Mouse (Mus musculus): ENCODE data around the gene Cped1. TPM values are rescaled to one million over a fixed set of nuclear protein-coding genes. Genes with fewer than 3 reads are reported as not detected.

The Cped1 gene
- polyA plus RNA-seq, 1 experiment from 2014 or later, result 0.60 TPM

GRCm38 (mm10) chr6:22074232-22075083 is 88.7 kb downstream of the Cped1 start:
- H3K9ac ChIP-seq (replicated peaks; ENCODE audit: low read depth, low read length), result no peak overlapping the region
- no peak overlapping the region for H3K4me2 ChIP-seq (ENCODE audit: low read depth, low read length)
- no peak for ATAC-seq (ENCODE audit: low read depth)
- no peak overlapping the region for H3K27ac ChIP-seq (ENCODE audit: low read depth, low read length)
- no peaks in the 10 kb centered on the region for H3K4me1 ChIP-seq (ENCODE audit: control insufficient read depth, insufficient read depth, low read length)
- H3K9me3 ChIP-seq (ENCODE audit: control insufficient read depth, low read length), result no peaks in the 10 kb centered on the region
- 87% methylated on average over 5 of the region's 5 CpGs for WGBS
- H3K4me3 ChIP-seq (ENCODE audit: low read depth, low read length), result no peak overlapping the region
- H3K27me3 ChIP-seq (ENCODE audit: control insufficient read depth, insufficient read depth, low read length), result no peaks in the 10 kb centered on the region
- H3K36me3 ChIP-seq (ENCODE audit: control insufficient read depth, insufficient read depth, low read length), result no peaks in the 10 kb centered on the region

GRCm38 (mm10) chr6:22078686-22079264 is 93.1 kb downstream of the Cped1 start:
- no peak for ATAC-seq (ENCODE audit: low read depth)
- no peak overlapping the region for H3K9ac ChIP-seq (replicated peaks; ENCODE audit: low read depth, low read length)
- no peak overlapping the region for H3K27ac ChIP-seq (ENCODE audit: low read depth, low read length)
- H3K9me3 ChIP-seq (ENCODE audit: control insufficient read depth, low read length), result no peaks in the 10 kb centered on the region
- WGBS, result 72% methylated on average over 7 of the region's 7 CpGs
- H3K4me2 ChIP-seq (ENCODE audit: low read depth, low read length), result no peak overlapping the region
- no peaks in the 10 kb centered on the region for H3K4me1 ChIP-seq (ENCODE audit: control insufficient read depth, insufficient read depth, low read length)
- no peaks in the 10 kb centered on the region for H3K36me3 ChIP-seq (ENCODE audit: control insufficient read depth, insufficient read depth, low read length)
- H3K27me3 ChIP-seq (ENCODE audit: control insufficient read depth, insufficient read depth, low read length), result no peaks in the 10 kb centered on the region
- no peak overlapping the region for H3K4me3 ChIP-seq (ENCODE audit: low read depth, low read length)

GRCm38 (mm10) chr6:22086056-22086455 is 100.3 kb downstream of the Cped1 start:
- Histone ChIP-seq H3K27me3 (ENCODE audit: control insufficient read depth, insufficient read depth, low read length) (no peaks in the 10 kb centered on the region), H3K36me3 (ENCODE audit: control insufficient read depth, insufficient read depth, low read length) (no peaks in the 10 kb centered on the region), H3K4me2 (ENCODE audit: low read depth, low read length) (no peak overlapping the region), H3K4me1 (ENCODE audit: control insufficient read depth, insufficient read depth, low read length) (no peaks in the 10 kb centered on the region), H3K9me3 (ENCODE audit: control insufficient read depth, low read length) (no peaks in the 10 kb centered on the region), H3K9ac (replicated peaks; ENCODE audit: low read depth, low read length) (no peak overlapping the region), H3K4me3 (ENCODE audit: low read depth, low read length) (no peak overlapping the region), H3K27ac (ENCODE audit: low read depth, low read length) (no peak overlapping the region)
- ATAC-seq (ENCODE audit: low read depth), result no peak
- 82% methylated on average over 5 of the region's 5 CpGs for WGBS

- no peaks in the 10 kb centered on the region for H3K36me3 ChIP-seq (ENCODE audit: control insufficient read depth, insufficient read depth, low read length)
- no peaks in the 10 kb centered on the region for H3K4me1 ChIP-seq (ENCODE audit: control insufficient read depth, insufficient read depth, low read length)
- 59% methylated on average over 17 of the region's 17 CpGs for WGBS
- H3K4me2 ChIP-seq (ENCODE audit: low read depth, low read length), result no peak overlapping the region
- H3K27me3 ChIP-seq (ENCODE audit: control insufficient read depth, insufficient read depth, low read length), result no peaks in the 10 kb centered on the region
- H3K9ac ChIP-seq (replicated peaks; ENCODE audit: low read depth, low read length), result no peak overlapping the region
- H3K9me3 ChIP-seq (ENCODE audit: control insufficient read depth, low read length), result no peaks in the 10 kb centered on the region
- no peak overlapping the region for H3K4me3 ChIP-seq (ENCODE audit: low read depth, low read length)
- ATAC-seq (ENCODE audit: low read depth), result no peak
- no peak overlapping the region for H3K27ac ChIP-seq (ENCODE audit: low read depth, low read length)
These were observed 102.8 kb downstream of the Cped1 start for GRCm38 (mm10) chr6:22088346-22089064.

- WGBS, result 88% methylated on average over 5 of the region's 5 CpGs
- Histone ChIP-seq H3K36me3 (ENCODE audit: control insufficient read depth, insufficient read depth, low read length) (no peaks in the 10 kb centered on the region), H3K27me3 (ENCODE audit: control insufficient read depth, insufficient read depth, low read length) (no peaks in the 10 kb centered on the region), H3K9ac (replicated peaks; ENCODE audit: low read depth, low read length) (no peak overlapping the region), H3K4me1 (ENCODE audit: control insufficient read depth, insufficient read depth, low read length) (no peaks in the 10 kb centered on the region), H3K9me3 (ENCODE audit: control insufficient read depth, low read length) (no peaks in the 10 kb centered on the region), H3K4me3 (ENCODE audit: low read depth, low read length) (no peak overlapping the region), H3K4me2 (ENCODE audit: low read depth, low read length) (no peak overlapping the region), H3K27ac (ENCODE audit: low read depth, low read length) (no peak overlapping the region)
- no peak for ATAC-seq (ENCODE audit: low read depth)
These were observed 106.1 kb downstream of the Cped1 start for GRCm38 (mm10) chr6:22091773-22092172.

GRCm38 (mm10) chr6:22093792-22094191 is 108.1 kb downstream of the Cped1 start:
- Histone ChIP-seq H3K27ac (ENCODE audit: low read depth, low read length) (no peak overlapping the region), H3K4me3 (ENCODE audit: low read depth, low read length) (no peak overlapping the region), H3K4me1 (ENCODE audit: control insufficient read depth, insufficient read depth, low read length) (no peaks in the 10 kb centered on the region), H3K27me3 (ENCODE audit: control insufficient read depth, insufficient read depth, low read length) (no peaks in the 10 kb centered on the region), H3K4me2 (ENCODE audit: low read depth, low read length) (no peak overlapping the region), H3K36me3 (ENCODE audit: control insufficient read depth, insufficient read depth, low read length) (no peaks in the 10 kb centered on the region), H3K9ac (replicated peaks; ENCODE audit: low read depth, low read length) (no peak overlapping the region), H3K9me3 (ENCODE audit: control insufficient read depth, low read length) (no peaks in the 10 kb centered on the region)
- WGBS, result 77% methylated on average over 5 of the region's 5 CpGs
- ATAC-seq (ENCODE audit: low read depth), result no peak

GRCm38 (mm10) chr6:22097709-22098108 is 112.0 kb downstream of the Cped1 start:
- WGBS, result 45% methylated on average over 2 of the region's 2 CpGs
- Histone ChIP-seq H3K4me1 (ENCODE audit: control insufficient read depth, insufficient read depth, low read length) (no peaks in the 10 kb centered on the region), H3K27me3 (ENCODE audit: control insufficient read depth, insufficient read depth, low read length) (no peaks in the 10 kb centered on the region), H3K4me2 (ENCODE audit: low read depth, low read length) (no peak overlapping the region), H3K4me3 (ENCODE audit: low read depth, low read length) (no peak overlapping the region), H3K9ac (replicated peaks; ENCODE audit: low read depth, low read length) (no peak overlapping the region), H3K9me3 (ENCODE audit: control insufficient read depth, low read length) (no peaks in the 10 kb centered on the region), H3K27ac (ENCODE audit: low read depth, low read length) (no peak overlapping the region), H3K36me3 (ENCODE audit: control insufficient read depth, insufficient read depth, low read length) (no peaks in the 10 kb centered on the region)
- ATAC-seq (ENCODE audit: low read depth), result peak; percentile 65; the same call in 1 of the 2 replicates

GRCm38 (mm10) chr6:22099832-22100231 is 114.1 kb downstream of the Cped1 start:
- ATAC-seq (ENCODE audit: low read depth), result no peak; the same call in 1 of the 2 replicates
- Histone ChIP-seq H3K4me2 (ENCODE audit: low read depth, low read length) (no peak overlapping the region), H3K36me3 (ENCODE audit: control insufficient read depth, insufficient read depth, low read length) (no peaks in the 10 kb centered on the region), H3K27ac (ENCODE audit: low read depth, low read length) (no peak overlapping the region), H3K4me1 (ENCODE audit: control insufficient read depth, insufficient read depth, low read length) (no peaks in the 10 kb centered on the region), H3K27me3 (ENCODE audit: control insufficient read depth, insufficient read depth, low read length) (no peaks in the 10 kb centered on the region), H3K9ac (replicated peaks; ENCODE audit: low read depth, low read length) (no peak overlapping the region), H3K9me3 (ENCODE audit: control insufficient read depth, low read length) (no peaks in the 10 kb centered on the region), H3K4me3 (ENCODE audit: low read depth, low read length) (no peak overlapping the region)
- WGBS, result 86% methylated on average over 5 of the region's 5 CpGs

- no peaks in the 10 kb centered on the region for H3K9me3 ChIP-seq (ENCODE audit: control insufficient read depth, low read length)
- no peak overlapping the region for H3K9ac ChIP-seq (replicated peaks; ENCODE audit: low read depth, low read length)
- no peak overlapping the region for H3K4me3 ChIP-seq (ENCODE audit: low read depth, low read length)
- 75% methylated on average over 3 of the region's 3 CpGs for WGBS
- no peak overlapping the region for H3K4me2 ChIP-seq (ENCODE audit: low read depth, low read length)
- no peaks in the 10 kb centered on the region for H3K27me3 ChIP-seq (ENCODE audit: control insufficient read depth, insufficient read depth, low read length)
- H3K4me1 ChIP-seq (ENCODE audit: control insufficient read depth, insufficient read depth, low read length), result no peaks in the 10 kb centered on the region
- ATAC-seq (ENCODE audit: low read depth), result no peak
- H3K36me3 ChIP-seq (ENCODE audit: control insufficient read depth, insufficient read depth, low read length), result no peaks in the 10 kb centered on the region
- H3K27ac ChIP-seq (ENCODE audit: low read depth, low read length), result no peak overlapping the region
These were observed 116.2 kb downstream of the Cped1 start for GRCm38 (mm10) chr6:22101939-22102338.

Data from neural tube, embryonic 14.5 days (tissue).